Mouse (Mus musculus): ENCODE measurements around the gene Ralgapa2. TPM values are rescaled to one million over a fixed set of nuclear protein-coding genes. Genes with fewer than 3 reads are reported as not detected.
A peak's percentile ranks its signal among the peaks of the same experiment; 100 is the strongest.

Gene Ralgapa2
- total and polyA plus RNA-seq, 3 experiments = 9.2 to 9.6 TPM; not detected in 1

DNA sequence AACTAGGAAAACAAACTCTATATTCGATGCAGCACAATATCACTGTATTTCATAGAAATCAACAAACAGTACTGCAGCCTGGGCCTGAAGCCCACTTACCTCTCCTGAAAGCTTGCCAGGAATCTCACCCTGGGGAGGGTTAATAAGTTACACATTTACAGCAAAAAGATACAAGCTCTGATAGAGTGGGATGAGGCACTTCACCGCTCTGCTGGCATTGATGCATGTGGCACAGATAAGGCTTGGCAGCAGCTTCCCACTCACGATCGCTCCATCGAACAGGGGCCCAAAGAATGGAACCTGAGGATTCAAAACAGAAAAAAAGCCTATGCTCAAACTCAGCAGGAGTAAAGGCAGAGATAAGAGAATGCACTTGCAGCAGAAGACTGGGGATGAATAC lies 197.4 kb downstream of the Ralgapa2 start:
- Histone ChIP-seq H3K4me1 (ENCODE audit: control insufficient read depth in 1 of 2, insufficient read depth in 2 of 2, low read length in 2 of 2) (no peaks in the 10 kb centered on the region), H3K79me2 (ENCODE audit: control insufficient read depth, insufficient read depth, low read length, poor library complexity) (no peaks in the 10 kb centered on the region), H3K36me3 (ENCODE audit: control insufficient read depth in 1 of 2, insufficient read depth in 2 of 2, low read length in 2 of 2) (no peaks in the 10 kb centered on the region; a peak in 1 of 4 replicates), H3K4me3 (ENCODE audit: control insufficient read depth in 1 of 2, insufficient read depth in 1 of 2, low read depth in 2 of 2, low read length in 2 of 2) (no peak overlapping the region), H3K27ac (ENCODE audit: control insufficient read depth, low read depth, low read length) (no peak overlapping the region), H3K9ac (ENCODE audit: control insufficient read depth, low read depth, low read length, poor library complexity, severe bottlenecking) (no peak overlapping the region), H3K9me3 (replicated peaks; ENCODE audit: insufficient read depth, low read length) (no peaks in the 10 kb centered on the region), H3K27me3 (ENCODE audit: control insufficient read depth in 1 of 2, insufficient read depth in 2 of 2, low read length in 2 of 2) (no peaks in the 10 kb centered on the region)
- no peak for TF ChIP-seq ETS1 (IDR thresholded peaks at IDR 0.05; ENCODE audit: low read depth, low read length)
- TF ChIP-seq ELF1 (IDR thresholded peaks at IDR 0.05; ENCODE audit: low read depth, low read length) = no peak
- TF ChIP-seq GATA1 (IDR thresholded peaks at IDR 0.05; ENCODE audit: low read depth, low read length) = 0 out of 2 replicates have a peak, but pooled peaks have one; percentile 13
- no peak for TF ChIP-seq GABPA (IDR thresholded peaks at IDR 0.05; ENCODE audit: low read depth, low read length)
- no peak for TF ChIP-seq ZNF384 (IDR thresholded peaks at IDR 0.05; ENCODE audit: low read depth, low read length)
- peak; percentile 11 for DNase-seq (ENCODE audit: low read depth, low spot score)

DNA sequence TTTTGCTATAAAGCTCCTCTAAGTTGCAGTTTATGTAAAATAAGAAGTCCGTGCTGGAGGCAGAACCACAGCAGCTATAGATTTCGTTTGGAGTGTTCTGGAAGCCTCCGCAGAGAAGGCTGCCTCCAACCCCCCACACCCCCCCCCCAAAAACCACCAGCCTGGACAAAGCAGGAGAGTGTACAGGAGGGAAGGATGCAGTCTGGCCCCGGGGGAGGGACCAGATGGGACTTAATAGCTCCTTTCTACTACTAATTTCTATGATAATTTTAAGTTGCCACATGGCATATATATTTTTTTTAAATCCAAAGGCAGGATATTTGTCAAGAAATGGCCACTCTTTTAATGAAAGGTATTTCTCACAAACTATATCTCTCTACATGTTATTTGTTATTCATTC lies 198.3 kb downstream of the Ralgapa2 start:
- Histone ChIP-seq H3K4me1 (ENCODE audit: control insufficient read depth in 1 of 2, insufficient read depth in 2 of 2, low read length in 2 of 2) (no peaks in the 10 kb centered on the region), H3K4me3 (ENCODE audit: control insufficient read depth in 1 of 2, insufficient read depth in 1 of 2, low read depth in 2 of 2, low read length in 2 of 2) (no peak overlapping the region), H3K9ac (ENCODE audit: control insufficient read depth, low read depth, low read length, poor library complexity, severe bottlenecking) (no peak overlapping the region), H3K27me3 (ENCODE audit: control insufficient read depth in 1 of 2, insufficient read depth in 2 of 2, low read length in 2 of 2) (no peaks in the 10 kb centered on the region), H3K79me2 (ENCODE audit: control insufficient read depth, insufficient read depth, low read length, poor library complexity) (no peaks in the 10 kb centered on the region), H3K27ac (ENCODE audit: control insufficient read depth, low read depth, low read length) (no peak overlapping the region), H3K36me3 (ENCODE audit: control insufficient read depth in 1 of 2, insufficient read depth in 2 of 2, low read length in 2 of 2) (no peaks in the 10 kb centered on the region; a peak in 1 of 4 replicates), H3K9me3 (replicated peaks; ENCODE audit: insufficient read depth, low read length) (no peaks in the 10 kb centered on the region)
- DNase-seq (ENCODE audit: low read depth, low spot score) = no peak
- TF ChIP-seq ZKSCAN1 (IDR thresholded peaks at IDR 0.05; ENCODE audit: low read depth, low read length) = no peak
- no peak for TF ChIP-seq MAX (IDR thresholded peaks at IDR 0.05; ENCODE audit: low read length)
- no peak for TF ChIP-seq SMC3 (IDR thresholded peaks at IDR 0.05; ENCODE audit: low read depth, low read length)
- TF ChIP-seq SIN3A (IDR thresholded peaks at IDR 0.05; ENCODE audit: low read length) = no peak
- no peak for TF ChIP-seq USF2 (IDR thresholded peaks at IDR 0.05; ENCODE audit: borderline replicate concordance in 1 of 2, insufficient read depth in 1 of 2, low read depth in 1 of 2, low read length in 2 of 2)
- TF ChIP-seq RAD21 (IDR thresholded peaks at IDR 0.05; ENCODE audit: low read depth, low read length) = no peak
- no peak for TF ChIP-seq MEF2A (IDR thresholded peaks at IDR 0.05; ENCODE audit: extremely low read depth, insufficient replicate concordance, low read depth, low read length, poor library complexity, severe bottlenecking)
- no peak for TF ChIP-seq CTCF (IDR thresholded peaks at IDR 0.05 in 2 of 3, conservative IDR thresholded peaks at IDR 0.05 in 1 of 3; ENCODE audit: control insufficient read depth in 1 of 3, insufficient read depth in 1 of 3, low read depth in 2 of 3, low read length in 3 of 3, poor library complexity in 1 of 3, severe bottlenecking in 1 of 3)
- no peak for TF ChIP-seq GATA1 (IDR thresholded peaks at IDR 0.05; ENCODE audit: low read depth, low read length)
- TF ChIP-seq TAL1 (IDR thresholded peaks at IDR 0.05; ENCODE audit: low read length) = no peak
- TF ChIP-seq HCFC1 (IDR thresholded peaks at IDR 0.05; ENCODE audit: low read depth, low read length) = no peak
- TF ChIP-seq NRF1 (IDR thresholded peaks at IDR 0.05; ENCODE audit: insufficient read depth, low read depth, low read length, poor library complexity, severe bottlenecking) = no peak
- TF ChIP-seq CHD2 (IDR thresholded peaks at IDR 0.05; ENCODE audit: low read length) = no peak
- TF ChIP-seq POLR2AphosphoS2 (IDR thresholded peaks at IDR 0.05; ENCODE audit: low read length) = no peak
- TF ChIP-seq ELF1 (IDR thresholded peaks at IDR 0.05; ENCODE audit: low read depth, low read length) = no peak
- TF ChIP-seq ZMIZ1 (IDR thresholded peaks at IDR 0.05; ENCODE audit: low read depth, low read length) = no peak
- no peak for TF ChIP-seq ETS1 (IDR thresholded peaks at IDR 0.05; ENCODE audit: low read depth, low read length)
- TF ChIP-seq TBP (IDR thresholded peaks at IDR 0.05; ENCODE audit: low read depth, low read length) = no peak
- TF ChIP-seq USF1 (IDR thresholded peaks at IDR 0.05; ENCODE audit: low read depth, low read length) = no peak
